Mouse (Mus musculus) cerebellum, adult 2 months (tissue): ENCODE results near the gene Top1.

Experiments
- CTCF ChIP-seq: fragments of 200-500 bp; IDR thresholded peaks from 2 replicates; pipeline ENCODE4 v1.5.1; 2011; ENCODE audit warnings: low read depth, mild to moderate bottlenecking, control low read depth, low read length, moderate library complexity, borderline replicate concordance; ENCODE audit not compliant: insufficient read depth
- POLR2A ChIP-seq: fragments of 200-500 bp; IDR thresholded peaks from 2 replicates; pipeline ENCODE4 v1.6.1; 2011; ENCODE audit warnings: low read length, control low read depth, borderline replicate concordance; ENCODE audit not compliant: insufficient read depth

GRCm38 (mm10) chr2:160741580-160741979, 95.9 kb downstream of the Top1 start:
- TF ChIP-seq CTCF, result no peak
- TF ChIP-seq POLR2A, result no peak
